Mouse (Mus musculus) adrenal gland, postnatal 14 days (tissue): Measurements from ENCODE around the gene Patl1. TPM values are rescaled to one million over a fixed set of nuclear protein-coding genes. Genes with fewer than 3 reads are reported as not detected.
"Not testable (repeated sequence)": the region's sequence is repeated elsewhere in the genome, so short reads cannot be mapped to it uniquely, and the experiment has no call there.

Source experiments
- DNase-seq: peaks from one replicate; pipeline ENCODE4 v3.0.0; 2021; ENCODE audit warnings: mixed read lengths
- long read RNA-seq, 2 experiments: library from polyadenylated mRNA; stranded (forward); transcript quantifications; one replicate each; pipeline ENCODE4 v2.0.0; 2021
- total RNA-seq: library from RNA; stranded (reverse); gene quantifications from 2 replicates; pipeline ENCODE4 v1.2.3, GENCODE M21; 2021

The Patl1 gene
- 30.2 and 31.7 TPM in 2 replicates for total RNA-seq
- long read RNA-seq, experiment 1, full-length matches to known transcripts, result 7 of 14 reads
- long read RNA-seq, experiment 1, partial matches to known transcripts, result 3 of 14 reads
- long read RNA-seq, experiment 1, other reads (novel, unspliced or antisense), result 4 of 14 reads
- long read RNA-seq, experiment 2, full-length matches to known transcripts, result 6 of 13 reads
- long read RNA-seq, experiment 2, partial matches to known transcripts, result 2 of 13 reads
- long read RNA-seq, experiment 2, other reads (novel, unspliced or antisense), result 5 of 13 reads

DNA sequence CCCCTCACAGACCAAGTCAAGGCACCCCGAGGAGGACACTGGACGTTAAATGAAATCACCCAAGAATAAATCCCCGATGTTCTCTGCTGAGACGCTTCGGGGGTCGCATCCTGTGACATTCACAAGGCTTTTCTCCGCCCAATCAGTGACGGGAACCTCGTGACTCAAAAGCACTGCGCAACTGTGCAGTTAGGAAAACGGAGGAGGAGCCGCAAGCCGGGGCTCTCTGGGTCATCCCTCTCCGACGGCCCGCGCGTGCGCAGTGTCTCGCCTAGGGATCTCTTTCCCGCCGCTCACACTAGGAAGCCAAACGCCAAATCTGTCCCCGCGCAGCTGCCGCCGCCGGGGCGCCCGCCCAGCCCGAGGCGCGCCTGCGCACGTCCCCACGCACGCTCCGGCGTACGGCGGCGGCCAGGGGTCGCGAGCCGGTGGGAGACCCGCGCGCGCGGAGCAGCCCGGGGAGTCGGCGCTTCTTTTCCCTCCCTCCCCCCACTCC, at the start of gene Patl1:
TSS of gene Patl1 (plus strand) at position 363 of the 496 bp plus-strand sequence.
- peak; percentile 99 for DNase-seq

DNA sequence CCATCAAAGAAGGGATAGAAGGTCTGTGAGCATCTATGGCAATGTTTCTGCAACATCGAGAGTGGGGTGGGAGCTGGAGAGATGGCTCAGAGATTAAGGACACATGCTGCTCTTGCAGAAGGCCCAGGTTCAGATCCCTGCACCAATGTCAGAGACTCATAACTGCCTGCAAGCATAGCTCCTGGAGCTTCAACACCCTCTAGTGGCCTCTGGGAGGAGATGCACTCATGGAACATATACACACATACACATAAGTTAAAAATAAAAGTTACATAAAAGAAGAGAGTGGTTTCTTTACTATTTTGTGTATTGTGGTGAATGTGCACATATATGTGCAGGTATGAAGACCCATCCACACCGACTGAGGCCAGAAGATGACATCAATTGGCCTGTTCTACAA, 44.4 kb upstream of the Patl1 start:
- no peak for DNase-seq

GRCm38 (mm10) chr19:11875006-11875405, 37.2 kb upstream of the Patl1 start, which contains the start of gene Olfr1419:
Gene Olfr1419 (minus strand): TSS chr19:11875106.
- no peak for DNase-seq

DNA sequence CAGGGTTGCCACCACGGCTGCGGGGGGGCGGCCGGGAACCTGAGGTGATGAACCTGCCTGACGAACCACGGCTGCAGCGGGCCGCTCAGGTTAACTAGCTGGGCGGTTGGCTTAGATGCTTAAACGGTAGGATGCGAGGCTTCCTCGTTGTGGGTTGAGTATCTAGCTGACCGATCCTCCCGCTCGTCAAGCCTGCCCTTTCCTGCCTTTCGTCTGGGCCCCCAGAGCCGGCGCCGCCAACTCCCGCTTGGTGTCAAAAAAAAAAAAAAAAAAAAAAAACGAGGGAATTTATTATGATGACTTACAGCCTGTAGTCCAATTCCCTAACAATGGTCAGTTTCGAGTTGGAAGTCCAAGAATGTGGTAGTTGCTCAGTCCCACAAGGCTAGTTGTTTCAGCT, 33.8 kb upstream of the Patl1 start:
- DNase-seq, result not testable (repeated sequence)

DNA sequence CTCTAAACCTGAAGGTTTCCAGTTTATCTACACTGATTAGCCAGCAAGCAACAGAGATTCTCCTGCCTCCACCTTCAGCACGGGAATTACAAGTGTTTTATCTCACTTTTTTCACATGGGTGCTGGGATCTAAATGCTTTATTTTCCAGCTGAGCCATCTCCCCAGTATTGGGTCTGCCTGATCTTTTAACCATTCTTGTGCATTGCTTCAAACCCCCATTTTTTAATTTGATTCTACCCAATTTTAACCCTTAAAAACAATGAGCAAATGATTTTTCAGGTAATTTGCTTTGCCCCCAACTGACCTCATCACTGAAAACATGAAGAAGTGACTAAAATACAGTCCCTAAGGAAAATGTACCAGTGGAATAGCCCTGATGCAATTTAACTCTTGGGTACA, 25.9 kb upstream of the Patl1 start, which contains the start of gene Olfr1420:
TSS of gene Olfr1420 (plus strand) at position 301 of the 400 bp plus-strand sequence.
- DNase-seq, result no peak

DNA sequence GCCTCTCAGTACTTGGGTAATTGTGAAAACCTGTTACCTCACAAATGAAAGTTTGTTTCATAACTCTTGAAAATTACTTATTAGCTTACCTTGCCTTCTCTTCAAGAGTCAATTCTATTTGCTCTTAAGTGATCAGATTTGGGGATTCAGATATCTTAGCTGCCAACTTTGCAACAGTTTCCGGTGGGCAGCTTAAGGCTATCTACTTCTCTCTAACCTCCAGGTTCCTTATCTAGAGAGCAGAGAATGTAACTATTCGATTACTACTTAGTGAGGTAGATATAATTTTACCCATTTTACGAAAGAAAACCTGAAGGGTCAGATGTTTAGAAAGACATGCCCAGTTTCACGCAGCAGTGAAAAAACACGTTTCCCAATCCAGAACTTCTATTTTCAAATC, 1.2 kb upstream of the Patl1 start:
- DNase-seq, result no peak

GRCm38 (mm10) chr19:11911603-11912002, 596 bp upstream of the Patl1 start:
- DNase-seq, result peak; percentile 60

DNA sequence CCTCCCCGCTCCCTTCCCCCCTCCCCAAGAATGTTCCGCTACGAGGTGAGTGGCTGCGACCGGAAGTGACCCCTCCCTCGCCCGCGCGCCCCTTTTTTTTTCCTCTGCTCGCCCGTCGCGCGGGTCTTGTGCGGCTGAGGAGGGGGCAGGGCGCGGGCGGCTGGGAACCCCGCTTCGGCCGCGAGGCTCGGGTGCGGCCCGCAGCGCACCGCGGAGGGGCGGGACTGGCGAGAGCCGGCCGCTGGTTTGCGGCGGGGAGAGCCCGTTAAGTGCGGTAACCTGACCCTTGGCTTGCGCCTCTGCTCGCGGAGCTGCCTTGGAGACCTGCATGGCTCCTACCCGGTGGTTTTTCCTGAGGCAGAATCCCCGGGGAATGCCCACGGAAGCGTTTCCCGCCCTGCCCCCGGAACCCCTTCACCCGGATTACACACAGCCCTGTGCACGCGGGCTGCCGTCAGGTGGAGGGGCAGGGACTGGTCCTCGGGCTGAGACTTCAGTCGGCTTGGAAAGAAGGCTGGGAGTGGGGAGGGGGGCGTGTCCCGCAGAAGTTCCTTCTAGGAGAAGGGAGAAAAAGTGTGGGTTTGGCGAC, 428 bp downstream of the Patl1 start:
- peak; percentile 82 for DNase-seq

- no peak for DNase-seq
Measured at GRCm38 (mm10) chr19:11915804-11916203, 3.6 kb downstream of the Patl1 start.

DNA sequence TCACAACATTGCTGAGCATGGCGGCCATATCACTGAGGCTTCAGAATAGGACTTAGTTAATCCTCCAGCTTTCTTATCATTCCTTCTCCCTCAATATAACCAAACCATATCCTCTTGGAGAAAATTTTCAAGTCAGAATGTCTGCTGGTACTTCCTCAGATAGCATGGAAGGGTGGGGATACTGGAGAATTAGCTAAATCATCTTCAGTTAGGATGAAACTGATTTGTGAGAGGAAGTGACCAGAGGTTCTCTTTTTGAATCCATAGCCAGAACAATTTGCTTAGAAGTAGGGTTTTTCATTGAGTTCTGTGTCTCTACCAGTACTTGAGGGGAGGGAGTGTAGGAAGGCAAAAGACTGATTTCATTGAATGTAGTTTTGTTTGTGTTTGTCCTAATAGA, 9.9 kb downstream of the Patl1 start:
- DNase-seq, result no peak

- DNase-seq, result not testable (repeated sequence)
Measured at GRCm38 (mm10) chr19:11922515-11922914, 10.3 kb downstream of the Patl1 start.

DNA sequence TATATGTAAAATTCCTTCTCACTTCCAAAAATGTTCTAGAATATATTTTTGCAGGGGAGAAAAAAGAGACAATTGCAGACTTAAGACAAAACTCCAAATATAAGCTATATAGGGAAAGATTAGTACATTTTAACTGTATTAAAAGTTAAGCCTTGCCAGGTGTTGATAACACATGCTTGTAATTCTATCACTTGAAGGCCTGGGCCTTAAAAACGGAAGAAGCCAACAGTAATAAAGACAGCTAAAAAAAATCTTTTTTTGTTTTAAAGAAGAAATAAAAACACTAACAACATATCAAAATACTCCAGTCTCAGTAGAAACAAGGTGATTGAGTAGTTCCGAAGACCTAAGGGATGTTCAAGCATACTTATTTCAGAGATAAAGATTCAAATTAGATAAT, 14.2 kb downstream of the Patl1 start:
- DNase-seq, result no peak

DNA sequence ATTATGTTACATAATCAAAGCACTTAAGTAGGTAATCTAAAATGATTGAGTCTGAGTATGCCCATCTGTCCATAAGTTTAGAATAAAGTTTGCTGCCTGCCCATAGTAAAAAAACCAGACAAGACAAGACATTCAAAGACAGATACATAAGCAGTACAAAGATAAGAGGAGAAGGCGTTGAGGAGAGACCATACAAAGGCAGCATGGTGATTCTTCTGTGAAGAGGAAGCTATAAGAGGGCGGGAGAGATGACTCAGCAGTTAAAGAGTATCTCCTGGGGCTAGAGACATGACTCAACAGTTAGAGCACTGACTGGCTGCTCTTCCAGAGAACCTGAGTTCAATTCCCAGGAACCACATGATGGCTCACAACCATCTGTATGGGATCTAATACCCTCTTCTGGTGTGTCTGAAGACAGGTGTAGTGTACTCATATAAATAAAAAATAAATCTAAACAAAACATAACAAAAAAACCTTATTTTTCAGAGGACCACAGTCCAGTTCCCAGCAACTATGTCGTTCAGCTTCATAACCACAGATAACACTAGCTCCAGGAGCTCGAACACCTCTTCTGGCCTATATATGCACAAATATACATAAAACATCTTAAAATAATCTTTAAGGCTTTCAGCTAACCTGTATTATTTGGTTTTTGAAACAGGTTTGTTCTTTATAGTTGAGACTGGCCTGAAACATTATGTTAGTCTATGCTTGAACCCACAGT, 16.0 kb downstream of the Patl1 start:
- no peak for DNase-seq

GRCm38 (mm10) chr19:11946460-11946859, 34.3 kb downstream of the Patl1 start:
- not testable (repeated sequence) for DNase-seq

GRCm38 (mm10) chr19:11949878-11950277, 37.7 kb downstream of the Patl1 start:
- no peak for DNase-seq

- DNase-seq, result no peak
Measured at GRCm38 (mm10) chr19:11950747-11951146, 38.5 kb downstream of the Patl1 start.

- no peak for DNase-seq
Measured at GRCm38 (mm10) chr19:11954206-11954605, 42.0 kb downstream of the Patl1 start.

GRCm38 (mm10) chr19:11956636-11957035, 44.4 kb downstream of the Patl1 start:
- no peak for DNase-seq

- DNase-seq, result no peak
Measured at GRCm38 (mm10) chr19:11957396-11957795, 45.2 kb downstream of the Patl1 start.

GRCm38 (mm10) chr19:11957846-11958245, 45.6 kb downstream of the Patl1 start:
- DNase-seq, result no peak

GRCm38 (mm10) chr19:11964266-11964665, 52.1 kb downstream of the Patl1 start:
- DNase-seq, result no peak

DNA sequence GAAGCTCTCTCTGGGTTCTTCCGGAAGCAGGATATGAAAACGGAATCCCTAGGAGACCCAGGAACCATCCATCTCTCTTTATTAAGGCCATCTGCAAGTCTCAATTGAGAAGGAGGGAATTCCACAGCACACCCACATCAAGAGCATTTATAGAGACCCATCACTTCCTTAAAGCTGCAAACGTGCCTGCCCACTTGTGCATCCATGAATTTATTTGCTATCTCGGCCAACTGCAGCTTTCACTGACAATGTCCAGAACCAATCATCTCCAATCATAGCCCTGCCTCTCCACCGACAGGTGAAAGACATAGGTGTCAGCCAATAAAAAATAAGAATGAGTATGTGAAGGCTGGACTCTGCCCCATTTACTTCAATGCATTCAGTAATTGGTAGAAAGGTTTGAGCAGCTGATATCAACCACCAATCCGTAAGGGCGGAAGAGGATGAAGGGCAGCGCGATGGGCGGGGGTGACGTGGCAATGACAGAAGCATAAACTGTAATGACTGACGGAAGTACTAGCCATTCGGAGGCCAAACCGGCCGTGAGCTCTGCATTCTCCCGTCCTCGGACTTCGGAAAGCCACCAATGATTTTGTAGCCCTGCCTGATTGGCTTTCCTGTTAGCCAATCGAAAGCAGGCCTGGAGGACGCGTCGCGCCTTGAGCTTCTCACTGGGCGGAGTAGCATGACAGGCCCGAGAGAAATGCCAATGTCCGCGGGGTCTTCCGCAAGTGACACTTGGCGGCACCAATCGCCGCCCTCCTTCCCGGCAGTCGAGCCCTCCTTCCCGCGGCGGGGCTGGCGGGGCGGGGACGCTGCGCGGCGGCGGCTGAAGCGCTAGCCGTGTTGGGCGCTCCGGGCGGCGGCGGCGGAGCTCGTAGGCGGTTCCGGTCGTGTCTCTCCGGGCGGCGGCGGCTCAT, 53.1 kb downstream of the Patl1 start, which contains the start of gene Osbp:
TSS of gene Osbp (plus strand) at position 919 of the 920 bp plus-strand sequence.
- peak; percentile 98 for DNase-seq
